Mouse (Mus musculus) layer of hippocampus, adult 8-10 months (tissue): Measurements from ENCODE around the gene Ofd1. TPM values are rescaled to one million over a fixed set of nuclear protein-coding genes. Genes with fewer than 3 reads are reported as not detected.

Experiments used
- DNase-seq, 2 experiments: peaks; one replicate each; pipeline ENCODE4 v3.0.0; 2022; ENCODE audit warnings: low spot score in 2 of 2
- total RNA-seq, 4 experiments: library from RNA; stranded (reverse); gene quantifications; 2 replicates each; pipeline ENCODE4 v1.2.4; 2022

Ofd1 gene
- total RNA-seq, 4 experiments from 2014 or later = 4.5 to 6.6 (median 5.7) TPM

GRCm38 (mm10) chrX:166360455-166360854, 80.0 kb downstream of the Ofd1 start:
- DNase-seq = peak; percentile 26 to 56

GRCm38 (mm10) chrX:166359927-166360440, 80.5 kb downstream of the Ofd1 start:
- no peak for DNase-seq

GRCm38 (mm10) chrX:166358955-166359354, 81.5 kb downstream of the Ofd1 start:
- no peak for DNase-seq

- DNase-seq = no peak
Observed at GRCm38 (mm10) chrX:166356276-166356675, 84.2 kb downstream of the Ofd1 start.

GRCm38 (mm10) chrX:166354913-166355312, 85.6 kb downstream of the Ofd1 start:
- no peak for DNase-seq

- no peak for DNase-seq
Observed at GRCm38 (mm10) chrX:166353412-166353811, 87.1 kb downstream of the Ofd1 start.

GRCm38 (mm10) chrX:166351790-166352189, 88.7 kb downstream of the Ofd1 start:
- DNase-seq = peak; percentile 59 to 67

GRCm38 (mm10) chrX:166348634-166349033, 91.9 kb downstream of the Ofd1 start:
- no peak for DNase-seq

GRCm38 (mm10) chrX:166348086-166348485, 92.4 kb downstream of the Ofd1 start:
- DNase-seq = no peak

GRCm38 (mm10) chrX:166344228-166345015, 96.1 kb downstream of the Ofd1 start:
- peak; percentile 43 to 48 for DNase-seq

GRCm38 (mm10) chrX:166341795-166342194, 98.7 kb downstream of the Ofd1 start:
- DNase-seq = no peak

Other genes with a start within 250 kb of the Ofd1 start
- 100 to 1,000 TPM; 610 to 714 (median 661) TPM for gene Gpm6b, start 201.8 kb downstream of the Ofd1 start, total RNA-seq
- gene Trappc2, start 130 bp downstream of the Ofd1 start, total RNA-seq = 10 to 100 TPM; 41.9 to 56.4 (median 52.3) TPM
- gene Rab9, start 39.2 kb upstream of the Ofd1 start, total RNA-seq = 10 to 100 TPM; 35.9 to 42.8 (median 38.3) TPM
- gene Tceanc, start 77.9 kb upstream of the Ofd1 start, total RNA-seq = 1 to 10 TPM; 1.3 to 1.8 (median 1.6) TPM
- gene Egfl6, start 145.0 kb upstream of the Ofd1 start, total RNA-seq = 1 to 10 TPM; 2.8 to 4.8 (median 3.4) TPM